Mouse (Mus musculus) MN1 (cell line): ENCODE results near the gene Ankrd49.

Experiments
- DNase-seq: peaks from one replicate; pipeline ENCODE4 v3.0.0-alpha.2; 2016; ENCODE audit warnings: low spot score

Ankrd49 gene

GRCm38 (mm10) chr9:14740151-14740924 is 44.3 kb downstream of the Ankrd49 start, which contains the start of gene Piwil4:
Gene Piwil4 (minus strand): TSS chr9:14740733.
- DNase-seq = no peak

- no peak for DNase-seq
Observed at GRCm38 (mm10) chr9:14739498-14740150, 45.0 kb downstream of the Ankrd49 start.

- DNase-seq = no peak
Observed at GRCm38 (mm10) chr9:14730941-14731541, 53.6 kb downstream of the Ankrd49 start.
